In the genomic region with DNA sequence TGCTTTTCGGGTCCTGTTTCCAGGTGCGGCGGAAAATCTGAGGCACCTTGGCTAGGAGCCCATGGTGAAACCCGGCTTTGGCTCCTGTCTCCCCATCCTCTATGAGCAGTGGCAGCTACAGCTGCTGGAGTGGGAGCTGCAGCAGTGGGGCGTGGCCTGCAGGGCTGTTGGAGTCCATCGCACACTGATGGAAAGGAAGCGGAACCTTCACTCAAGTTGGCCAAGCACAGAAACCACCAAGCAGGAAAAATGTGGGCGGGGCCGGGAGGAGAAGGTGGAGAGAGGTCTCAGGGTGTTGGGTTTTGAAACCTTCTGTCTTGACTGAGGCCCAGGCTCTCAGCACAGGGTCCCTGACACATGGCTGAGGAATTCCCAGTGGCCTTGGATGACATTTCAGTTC, we compare ENCODE assay signal across 8 mouse cellular contexts.
DNase-seq lines count a peak whose midpoint lies in the region; ATAC-seq and TF ChIP-seq lines count a peak whose summit lies in the region.

No protein-coding gene starts in this region.

- no peak overlapping the region for H3K4me3 ChIP-seq in embryonic facial prominence, embryonic 13.5 days
- H3K4me3 ChIP-seq in lung, embryonic 14.5 days (ENCODE audit: low read depth, low read length) = 0 out of 2 replicates have a peak overlapping the region, but pooled peaks have one; percentile 9

- no peaks in the 10 kb centered on the region for H3K9me3 ChIP-seq in embryonic facial prominence, embryonic 13.5 days
- H3K9me3 ChIP-seq in lung, embryonic 14.5 days (ENCODE audit: low read depth, low read length) = no peaks in the 10 kb centered on the region; the same call in 1 of the 2 replicates

- H3K36me3 ChIP-seq in embryonic facial prominence, embryonic 13.5 days = no peaks in the 10 kb centered on the region
- H3K36me3 ChIP-seq in lung, embryonic 14.5 days (ENCODE audit: insufficient read depth) = no peaks in the 10 kb centered on the region

- no peak for TF ChIP-seq CTCF in lung, embryonic 14.5 days (IDR thresholded peaks at IDR 0.05; ENCODE audit: low read depth)

- peak; percentile 6 for DNase-seq in CD4-positive, CD25-positive, alpha-beta regulatory T cell, adult 2 months (ENCODE audit: low read depth, low spot score)
- peak; percentile 62 for DNase-seq in lung, embryonic 14.5 days
- DNase-seq in cerebellum, adult 9-11 months = no peak
- DNase-seq in spleen, adult 18-20 months = no peak
- no peak for DNase-seq in ovary, adult 18-20 months (ENCODE audit: low spot score)

- no peak overlapping the region for H3K9ac ChIP-seq in embryonic facial prominence, embryonic 13.5 days
- no peak overlapping the region for H3K9ac ChIP-seq in lung, embryonic 14.5 days

- H3K27ac ChIP-seq in embryonic facial prominence, embryonic 13.5 days = peak overlapping the region; percentile 76
- no peak overlapping the region for H3K27ac ChIP-seq in lung, embryonic 14.5 days (ENCODE audit: low read depth)

- peak overlapping the region; percentile 22 for H3K4me2 ChIP-seq in embryonic facial prominence, embryonic 13.5 days
- peak overlapping the region; percentile 50 for H3K4me2 ChIP-seq in lung, embryonic 14.5 days

- 0 out of 2 replicates have a peak, but pooled peaks cover 5% of the 10 kb centered on the region for H3K27me3 ChIP-seq in embryonic facial prominence, embryonic 13.5 days
- no peaks in the 10 kb centered on the region for H3K27me3 ChIP-seq in lung, embryonic 14.5 days (ENCODE audit: insufficient read depth, low read length)

- 57% methylated on average over 9 of the region's 9 CpGs for WGBS in embryonic facial prominence, embryonic 13.5 days
- 30% methylated on average over 9 of the region's 9 CpGs for WGBS in lung, embryonic 14.5 days

- ATAC-seq in CD4-positive, CD25-positive, alpha-beta regulatory T cell, adult 4 months = no peak
- ATAC-seq in embryonic facial prominence, embryonic 13.5 days (ENCODE audit: insufficient number of reproducible peaks, insufficient read depth, low FRiP score, low TSS enrichment, low read depth) = peak; percentile 70
- ATAC-seq in hematopoietic stem cell, adult 5-6 weeks (replicated peaks in 1 of 2; ENCODE audit: insufficient read depth in 1 of 2, low FRiP score in 2 of 2, low TSS enrichment in 1 of 2, low read depth in 1 of 2, poor library complexity in 2 of 2, severe bottlenecking in 2 of 2) = peak; percentile 77 to 83
- ATAC-seq in lung, embryonic 14.5 days (ENCODE audit: insufficient read depth) = peak; percentile 78; the same call in 1 of the 2 replicates

- H3K4me1 ChIP-seq in embryonic facial prominence, embryonic 13.5 days = peaks cover 55% of the 10 kb centered on the region
- H3K4me1 ChIP-seq in lung, embryonic 14.5 days (ENCODE audit: insufficient read depth) = no peaks in the 10 kb centered on the region

Comparison
In these comparisons a context has a peak if more than half of its experiments do, and no peak if none do; other contexts are left out.
1. DNase-seq: peak in CD4-positive, CD25-positive, alpha-beta regulatory T cell, adult 2 months (single experiment) and lung, embryonic 14.5 days (single experiment); none in cerebellum, adult 9-11 months (single experiment), spleen, adult 18-20 months (0 of 2) and ovary, adult 18-20 months (single experiment).